Mouse (Mus musculus) kidney, adult 2 months (tissue): ENCODE data around the gene Tnni2. TPM values are rescaled to one million over a fixed set of nuclear protein-coding genes. Genes with fewer than 3 reads are reported as not detected.

Source experiments
- DNase-seq: peaks from one replicate; pipeline ENCODE4 v3.0.0; 2021
- H3K27ac ChIP-seq: fragments of 200-500 bp; 2 replicates; pipeline ENCODE4 v1.5.1; 2012; ENCODE audit warnings: low read depth, low read length, control low read depth, inconsistent platforms; ENCODE audit not compliant: insufficient read depth
- H3K27me3 ChIP-seq: fragments of 200-500 bp; replicated peaks from 2 replicates; pipeline ENCODE4 v1.6.1; 2012; ENCODE audit warnings: mild to moderate bottlenecking, moderate library complexity, low read length, inconsistent platforms; ENCODE audit not compliant: control insufficient read depth, insufficient read depth
- H3K36me3 ChIP-seq: fragments of 200-500 bp; 2 replicates; pipeline ENCODE4 v1.6.1; 2012; ENCODE audit warnings: mild to moderate bottlenecking, moderate library complexity, low read length, inconsistent platforms; ENCODE audit not compliant: control insufficient read depth, insufficient read depth
- H3K4me1 ChIP-seq: fragments of 200-500 bp; 2 replicates; pipeline ENCODE4 v1.6.1; 2011; ENCODE audit warnings: low read length; ENCODE audit not compliant: control insufficient read depth, insufficient read depth
- H3K4me3 ChIP-seq: fragments of 200-500 bp; 2 replicates; pipeline ENCODE4 v1.5.1; 2011; ENCODE audit warnings: mild to moderate bottlenecking, low read depth, low read length, control low read depth; ENCODE audit not compliant: insufficient read depth
- CTCF ChIP-seq: fragments of 200-500 bp; conservative IDR thresholded peaks from 2 replicates; pipeline ENCODE4 v1.5.1; 2011; ENCODE audit warnings: low read depth, mild to moderate bottlenecking, control low read depth, low read length, moderate library complexity, mixed read lengths; ENCODE audit not compliant: insufficient read depth, insufficient read length
- POLR2A ChIP-seq: fragments of 200-500 bp; IDR thresholded peaks from one replicate; pipeline ENCODE4 v1.6.1; 2011; ENCODE audit warnings: low read depth, low read length, control low read depth
- WGBS: fragments of 180-500 bp; shearing (Covaris S2); methylation state at CpG from one replicate; pipeline ENCODE4 v1.1.7; 2018; 5-methylcytosine and 5-hydroxymethylcytosine counted together
- polyA plus RNA-seq: library from polyadenylated mRNA; depleted of rRNA; stranded (reverse); fragments of >200 nt; gene quantifications from 2 replicates; pipeline ENCODE4 v1.2.3, GENCODE M21; 2012; rRNA removed

Tnni2 gene
- 0.54 and 103 TPM in 2 replicates for polyA plus RNA-seq

DNA sequence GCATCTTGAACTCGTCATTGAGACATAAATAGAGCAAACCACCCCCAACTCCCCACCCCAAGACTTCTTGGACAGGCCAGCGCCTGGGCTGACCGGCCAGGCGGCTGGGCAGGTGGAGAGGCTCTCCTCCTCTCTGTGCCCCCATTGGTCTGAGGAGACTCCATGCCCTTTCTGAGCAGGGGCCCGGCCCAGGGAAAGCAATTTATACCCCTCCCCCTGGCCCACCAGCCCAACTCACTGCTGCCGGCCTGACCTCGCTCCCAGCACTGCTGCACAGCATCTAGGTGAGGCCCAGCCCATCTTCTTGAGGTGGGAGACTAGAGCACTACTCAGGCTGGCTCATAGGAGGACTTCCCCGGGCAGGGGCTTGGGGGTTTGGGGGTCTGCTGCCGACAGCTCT is at the start of gene Tnni2:
TSS of gene Tnni2 (plus strand) at position 224 of the 400 bp plus-strand sequence.
- WGBS, result 80% methylated on average over 9 of the region's 9 CpGs
- H3K36me3 ChIP-seq, result no peaks in the 10 kb centered on the region
- no peak for DNase-seq
- H3K4me3 ChIP-seq, result no peak within 1 kb of the TSS
- no peak within 1 kb of the TSS for H3K27ac ChIP-seq
- no peaks in the 10 kb centered on the region for H3K4me1 ChIP-seq
- no peaks in the 10 kb centered on the region for H3K27me3 ChIP-seq
- TF ChIP-seq POLR2A (no peak), CTCF (no peak)

DNA sequence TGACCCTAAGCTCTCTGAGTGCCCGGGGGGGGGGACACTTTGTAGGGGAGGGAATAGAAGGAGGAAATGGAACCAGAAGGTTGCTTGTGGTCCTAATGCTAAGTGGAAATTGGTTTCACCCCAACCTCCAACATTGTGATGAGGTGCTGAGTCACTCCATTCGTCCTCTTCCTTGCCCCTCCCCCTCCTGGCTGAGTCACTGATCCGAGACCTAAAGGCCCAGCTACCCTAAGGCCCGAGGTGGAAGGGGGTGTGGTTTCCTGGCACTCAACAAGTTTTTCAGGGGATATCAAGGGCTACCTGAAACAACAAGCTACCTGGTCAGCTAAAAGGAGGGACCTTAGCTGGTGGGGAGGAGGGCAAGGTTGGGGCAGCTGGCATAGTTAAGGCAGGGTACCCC is 48.4 kb upstream of the Tnni2 start:
- H3K4me3 ChIP-seq, result no peak overlapping the region
- WGBS, result 21% methylated on average over 4 of the region's 4 CpGs
- no peaks in the 10 kb centered on the region for H3K36me3 ChIP-seq
- H3K27me3 ChIP-seq, result no peaks in the 10 kb centered on the region
- DNase-seq, result peak; percentile 70
- H3K27ac ChIP-seq, result 0 out of 2 replicates have a peak overlapping the region, but pooled peaks have one; percentile 7
- H3K4me1 ChIP-seq, result peaks cover 10% of the 10 kb centered on the region
- TF ChIP-seq POLR2A (no peak), CTCF (no peak)

DNA sequence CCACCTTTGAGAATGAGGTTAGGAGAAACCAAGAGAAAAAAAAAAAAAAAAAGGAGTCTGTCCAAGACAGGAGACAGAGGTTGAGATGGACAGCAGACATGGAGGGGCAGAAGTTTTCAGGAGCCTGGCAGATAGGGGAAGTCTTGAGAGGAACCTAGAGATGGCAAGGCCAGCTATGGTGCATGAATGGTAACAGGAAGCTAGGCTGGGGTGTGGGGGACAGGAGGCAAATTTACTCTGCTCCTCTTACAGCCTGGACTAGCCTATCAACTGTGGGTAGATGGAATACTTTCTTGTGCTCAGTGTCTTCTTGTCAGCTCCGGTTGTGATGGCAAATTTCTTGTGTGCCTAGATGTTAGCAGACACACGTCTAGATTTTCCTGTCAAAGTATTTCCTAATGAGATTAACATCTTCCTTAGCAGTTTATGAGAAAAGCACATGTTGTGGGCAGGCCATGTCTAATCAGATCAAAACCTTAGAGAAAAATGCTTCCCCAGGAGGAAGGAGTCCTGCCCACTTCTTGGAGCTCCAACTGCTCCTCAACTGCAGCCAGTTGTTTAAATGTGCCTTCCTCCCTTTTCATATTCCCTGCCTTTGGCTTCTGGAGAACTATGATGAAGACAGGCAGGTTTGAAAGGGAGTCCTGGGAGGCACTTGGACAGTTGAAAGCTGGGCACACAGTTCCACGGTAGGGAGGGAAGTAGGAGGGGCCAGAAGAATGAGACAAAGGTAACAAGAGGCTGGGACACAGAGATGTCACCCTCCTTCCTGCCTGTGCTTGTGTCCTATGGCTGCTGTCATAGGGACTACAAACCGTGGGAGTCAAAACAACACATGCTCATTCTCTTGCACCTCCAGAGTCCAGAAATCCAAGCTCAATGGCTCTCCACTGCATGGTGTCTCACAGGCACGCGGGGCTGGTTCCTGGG is 47.1 kb upstream of the Tnni2 start:
- Histone ChIP-seq H3K36me3 (no peaks in the 10 kb centered on the region), H3K4me3 (no peak overlapping the region), H3K27me3 (no peaks in the 10 kb centered on the region), H3K4me1 (peaks cover 10% of the 10 kb centered on the region), H3K27ac (no peak overlapping the region)
- DNase-seq, result peak; percentile 28
- 67% methylated on average over 6 of the region's 6 CpGs for WGBS
- TF ChIP-seq POLR2A (no peak), CTCF (no peak)

- TF ChIP-seq POLR2A (no peak), CTCF (no peak)
- 92% methylated on average over 4 of the region's 4 CpGs for WGBS
- no peak overlapping the region for H3K4me3 ChIP-seq
- no peaks in the 10 kb centered on the region for H3K27me3 ChIP-seq
- peaks cover 10% of the 10 kb centered on the region for H3K4me1 ChIP-seq
- no peaks in the 10 kb centered on the region for H3K36me3 ChIP-seq
- no peak overlapping the region for H3K27ac ChIP-seq
- no peak for DNase-seq
These were observed 46.1 kb upstream of the Tnni2 start for GRCm38 (mm10) chr7:142395472-142395871.

DNA sequence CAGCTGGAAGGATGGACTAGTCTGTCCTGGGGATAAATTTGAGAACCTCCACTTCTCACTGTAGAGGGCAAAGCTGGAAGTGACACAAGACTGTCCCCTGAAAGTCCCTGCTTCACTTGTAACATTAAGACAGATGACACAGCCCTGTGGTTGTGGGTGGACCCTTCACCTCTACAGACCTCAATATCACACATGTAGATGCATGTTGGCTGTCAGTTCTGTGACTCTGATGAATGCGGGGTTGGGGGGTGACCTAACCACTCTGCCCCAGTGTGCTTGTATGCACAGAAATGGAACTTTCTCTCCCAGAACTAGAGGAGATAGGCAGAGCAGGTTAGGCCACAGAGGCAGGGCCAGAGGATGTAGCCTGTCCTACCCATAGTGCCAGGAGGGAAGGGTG is 45.0 kb upstream of the Tnni2 start:
- Histone ChIP-seq H3K36me3 (no peaks in the 10 kb centered on the region), H3K4me1 (peaks cover 10% of the 10 kb centered on the region), H3K27ac (no peak overlapping the region), H3K27me3 (no peaks in the 10 kb centered on the region), H3K4me3 (no peak overlapping the region)
- WGBS, result 90% methylated on average over 1 of the region's 1 CpGs
- no peak for DNase-seq
- no peak for TF ChIP-seq CTCF
- TF ChIP-seq POLR2A, result no peak

DNA sequence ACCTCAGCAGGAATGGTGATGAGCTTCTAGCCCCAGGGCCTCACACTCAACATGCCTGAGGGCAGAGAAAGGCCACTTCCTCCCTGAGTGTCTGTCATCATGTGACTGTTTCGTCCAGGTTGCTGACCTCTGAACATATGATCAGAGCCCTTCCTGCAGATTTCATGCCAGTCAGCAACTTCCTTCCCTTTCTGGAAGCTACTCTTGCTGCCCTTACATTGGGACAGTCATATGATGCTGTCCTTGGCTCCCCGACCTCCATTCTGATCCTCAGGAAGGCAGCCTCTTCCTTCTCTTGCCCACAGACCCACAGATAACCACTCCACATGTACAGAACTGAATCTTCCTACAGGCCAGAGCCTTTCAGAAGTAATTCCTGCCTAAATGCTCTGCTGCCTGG is 43.6 kb upstream of the Tnni2 start:
- TF ChIP-seq CTCF (no peak), POLR2A (no peak)
- Histone ChIP-seq H3K27me3 (no peaks in the 10 kb centered on the region), H3K27ac (no peak overlapping the region; the same call in 1 of the 2 replicates), H3K4me3 (no peak overlapping the region), H3K36me3 (no peaks in the 10 kb centered on the region), H3K4me1 (peaks cover 8% of the 10 kb centered on the region)
- WGBS, result 53% methylated on average over 2 of the region's 2 CpGs
- DNase-seq, result peak; percentile 69

- H3K27me3 ChIP-seq, result no peaks in the 10 kb centered on the region
- no peak for TF ChIP-seq POLR2A
- TF ChIP-seq CTCF, result no peak
- WGBS, result 67% methylated on average over 1 of the region's 1 CpGs
- H3K27ac ChIP-seq, result no peak overlapping the region
- H3K4me1 ChIP-seq, result no peaks in the 10 kb centered on the region
- H3K36me3 ChIP-seq, result no peaks in the 10 kb centered on the region
- DNase-seq, result no peak
- H3K4me3 ChIP-seq, result no peak overlapping the region
These were observed 42.4 kb upstream of the Tnni2 start for GRCm38 (mm10) chr7:142399250-142399649.
